Mouse (Mus musculus) heart, postnatal 0 days (tissue): ENCODE results near the gene Acoxl.

Source experiments
- CTCF ChIP-seq: IDR thresholded peaks from 2 replicates; pipeline ENCODE4 v1.5.1; 2016; ENCODE audit warnings: antibody characterized with exemption, control low read depth, low read depth
- EP300 ChIP-seq: IDR thresholded peaks from 2 replicates; pipeline ENCODE4 v1.6.1; 2016; ENCODE audit warnings: antibody characterized with exemption, low read depth

DNA sequence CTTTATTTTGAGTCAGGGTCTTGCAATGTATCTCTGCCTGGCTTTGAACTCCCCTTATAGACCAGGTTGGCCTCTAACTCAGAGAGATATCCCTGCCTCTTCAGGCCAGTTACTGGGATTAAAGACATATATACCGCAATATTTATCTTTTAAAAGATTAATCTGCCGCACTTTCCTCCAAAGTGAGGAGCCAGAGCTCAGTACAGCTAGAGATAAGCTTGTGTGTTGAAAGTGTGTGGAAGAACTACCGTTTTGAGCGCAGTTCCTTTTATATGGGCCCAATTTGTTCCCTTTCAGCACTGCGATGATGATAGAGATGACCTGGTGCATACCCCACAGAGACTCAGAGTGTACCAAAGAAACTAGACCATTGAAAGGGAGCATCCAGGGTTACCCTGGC lies 51.3 kb downstream of the Acoxl start:
- no peak for TF ChIP-seq CTCF
- TF ChIP-seq EP300: no peak
